In genomic region chr4:100779023-100779422, GRCm38 (mm10) we compare ENCODE assay signal across 10 mouse cellular contexts. TPM values are rescaled to one million over a fixed set of nuclear protein-coding genes. Genes with fewer than 3 reads are reported as not detected.
DNase-seq lines count a peak whose midpoint lies in the region; ATAC-seq lines count a peak whose summit lies in the region.
"Had no signal": no experiment of that assay in that cellular context is flagged by ENCODE, and none has a peak within 500 bp of the region (broad histone marks: within the 10 kb centered on the region; RNA-seq: fewer than 3 reads in every experiment).

No protein-coding gene starts in this region.

- H3K9ac ChIP-seq in heart, embryonic 13.5 days = peak overlapping the region; percentile 95
- H3K9ac ChIP-seq in midbrain, embryonic 11.5 days (ENCODE audit: low read length) = peak overlapping the region; percentile 91

- H3K9me3 ChIP-seq in heart, embryonic 13.5 days = no peaks in the 10 kb centered on the region
- H3K9me3 ChIP-seq in hindbrain, embryonic 10.5 days = no peaks in the 10 kb centered on the region
- no peaks in the 10 kb centered on the region for H3K9me3 ChIP-seq in midbrain, embryonic 11.5 days (ENCODE audit: control insufficient read depth, low read length)

- H3K4me3 ChIP-seq in heart, embryonic 13.5 days = peak overlapping the region; percentile 93
- H3K4me3 ChIP-seq in hindbrain, embryonic 10.5 days = peak overlapping the region; percentile 97
- peak overlapping the region; percentile 63 for H3K4me3 ChIP-seq in midbrain, embryonic 11.5 days (ENCODE audit: low read depth, low read length)

- H3K27ac ChIP-seq in heart, embryonic 13.5 days (replicated peaks) = no peak overlapping the region
- H3K27ac ChIP-seq in hindbrain, embryonic 10.5 days = peak overlapping the region; percentile 98
- H3K27ac ChIP-seq in midbrain, embryonic 11.5 days (ENCODE audit: low read depth, low read length) = no peak overlapping the region

- H3K36me3 ChIP-seq in heart, embryonic 13.5 days = no peaks in the 10 kb centered on the region
- H3K36me3 ChIP-seq in hindbrain, embryonic 10.5 days = peaks cover 7% of the 10 kb centered on the region; the same call in 1 of the 2 replicates
- H3K36me3 ChIP-seq in midbrain, embryonic 11.5 days (ENCODE audit: control insufficient read depth, insufficient read depth, low read length) = no peaks in the 10 kb centered on the region

- 33% methylated on average over 4 of the region's 4 CpGs for WGBS in heart, embryonic 13.5 days
- WGBS in hindbrain, embryonic 10.5 days = 3% methylated on average over 4 of the region's 4 CpGs
- under 1% methylated on average over 4 of the region's 4 CpGs for WGBS in midbrain, embryonic 11.5 days

- H3K4me1 ChIP-seq in heart, embryonic 13.5 days = peaks cover 49% of the 10 kb centered on the region
- peaks cover 50% of the 10 kb centered on the region for H3K4me1 ChIP-seq in hindbrain, embryonic 10.5 days (replicated peaks)
- peaks cover 39% of the 10 kb centered on the region for H3K4me1 ChIP-seq in midbrain, embryonic 11.5 days (ENCODE audit: control insufficient read depth, insufficient read depth, low read length)

- intact Hi-C loops in heart, postnatal 10 days (cut with DNase I) = loop anchor here (5.0 kb wide), 2 partner anchors 103 to 192 kb away; no protein-coding TSS in a partner anchor

- DNase-seq in heart, postnatal 10 days = no peak
- peak; percentile 50 for DNase-seq in R1 (ENCODE audit: low read depth, low spot score)
- no peak for DNase-seq in hindbrain, embryonic 10.5 days (ENCODE audit: low spot score)
- DNase-seq in midbrain, embryonic 11.5 days (ENCODE audit: low spot score, missing footprints) = no peak
- no peak for DNase-seq in cerebellum, postnatal 14 days
- DNase-seq in spleen, adult 12 weeks (ENCODE audit: low spot score) = no peak
- DNase-seq in adrenal gland, postnatal 36 days = no peak
- DNase-seq: B cell, adult 2 months; cerebellum, adult 11 months had no signal

- 0 out of 2 replicates have a peak, but pooled peaks cover 11% of the 10 kb centered on the region for H3K27me3 ChIP-seq in heart, embryonic 13.5 days (replicated peaks)
- H3K27me3 ChIP-seq in hindbrain, embryonic 10.5 days (ENCODE audit: insufficient read depth, poor library complexity, severe bottlenecking) = no peaks in the 10 kb centered on the region
- no peaks in the 10 kb centered on the region for H3K27me3 ChIP-seq in midbrain, embryonic 11.5 days (ENCODE audit: control insufficient read depth, insufficient read depth, low read length)

- peak overlapping the region; percentile 87 for H3K4me2 ChIP-seq in heart, embryonic 13.5 days
- peak overlapping the region; percentile 79 for H3K4me2 ChIP-seq in midbrain, embryonic 11.5 days

- no peak for ATAC-seq in heart, embryonic 13.5 days (ENCODE audit: extremely low read depth, insufficient number of reproducible peaks, low FRiP score, low TSS enrichment)
- ATAC-seq in midbrain, embryonic 11.5 days (ENCODE audit: low FRiP score) = no peak

RNA-seq across cellular contexts. Expression of gene Cachd1, which starts 2.5 kb away (rescaled TPM):
- polyA plus RNA-seq in heart, embryonic 13.5 days (2015; fragmentation: Nextera tagmentation; extraction: Ambion mirVana) = 6.8 and 6.9 TPM in 2 replicates
- total RNA-seq in heart, postnatal 10 days (2021) = 1 to 10 TPM; 5.5 to 8.5 TPM
- polyA plus RNA-seq in hindbrain, embryonic 10.5 days (2016; fragmentation: Nextera tagmentation; extraction: Ambion mirVana) = 28.1 and 28.7 TPM in 2 replicates
- polyA plus RNA-seq in midbrain, embryonic 11.5 days (2014; fragmentation: Nextera tagmentation; extraction: Ambion mirVana) = 36.3 and 39.0 TPM in 2 replicates
- total RNA-seq in adrenal gland, postnatal 36 days (2021) = 10 to 100 TPM in 1 of 2 experiments, 1 to 10 TPM in 1; 8.6 to 12.1 TPM
